Mouse (Mus musculus) MEL (cell line): ENCODE data around the gene Rhbdd2. TPM values are rescaled to one million over a fixed set of nuclear protein-coding genes. Genes with fewer than 3 reads are reported as not detected.

Experiments used
- DNase-seq: peaks from one replicate; pipeline ENCODE4 v3.0.0; 2011; ENCODE audit warnings: low read depth, low spot score
- H3K27ac ChIP-seq: 2 replicates; pipeline ENCODE4 v1.5.1; 2012; ENCODE audit warnings: low read depth, mild to moderate bottlenecking, control low read depth, low read length, moderate library complexity; ENCODE audit not compliant: control insufficient read depth
- H3K27me3 ChIP-seq, 2 experiments: fragments of 150-350 bp in 1 of 2; sonication (generic) in 1 of 2; 2 replicates each; pipeline ENCODE4 v1.6.1; 2012; ENCODE audit warnings: low read length in 2 of 2, mild to moderate bottlenecking in 2 of 2, improper control_type of control experiment in 1 of 2, moderate library complexity in 1 of 2; ENCODE audit not compliant: insufficient read depth in 2 of 2, control insufficient read depth in 1 of 2
- H3K36me3 ChIP-seq, 2 experiments: 2 replicates each; pipeline ENCODE4 v1.6.1; 2012 to 2014; ENCODE audit warnings: low read length in 2 of 2, improper control_type of control experiment in 1 of 2, inconsistent platforms in 1 of 2, mild to moderate bottlenecking in 1 of 2; ENCODE audit not compliant: insufficient read depth in 2 of 2, control insufficient read depth in 1 of 2
- H3K4me1 ChIP-seq, 2 experiments: fragments of 150-350 bp in 1 of 2; sonication (generic) in 1 of 2; 2 replicates each; pipeline ENCODE4 v1.6.1; 2012; ENCODE audit warnings: low read length in 2 of 2, improper control_type of control experiment in 1 of 2, mild to moderate bottlenecking in 1 of 2; ENCODE audit not compliant: insufficient read depth in 2 of 2, control insufficient read depth in 1 of 2
- H3K4me3 ChIP-seq, 2 experiments: fragments of 150-350 bp in 1 of 2; sonication (generic) in 1 of 2; 2 replicates each; pipeline ENCODE4 v1.5.1; 2012; ENCODE audit warnings: low read depth in 2 of 2, low read length in 2 of 2, mild to moderate bottlenecking in 2 of 2, moderate library complexity in 2 of 2, control low read depth in 1 of 2, improper control_type of control experiment in 1 of 2; ENCODE audit not compliant: control insufficient read depth in 1 of 2, insufficient read depth in 1 of 2
- H3K79me2 ChIP-seq: 2 replicates; pipeline ENCODE4 v1.6.1; 2012; ENCODE audit warnings: mild to moderate bottlenecking, low read length, moderate library complexity; ENCODE audit not compliant: control insufficient read depth, poor library complexity, insufficient read depth
- H3K9ac ChIP-seq: 2 replicates; pipeline ENCODE4 v1.6.1; 2012; ENCODE audit warnings: low read depth, mild to moderate bottlenecking, control low read depth, low read length, moderate library complexity; ENCODE audit not compliant: control insufficient read depth, poor library complexity, severe bottlenecking
- H3K9me3 ChIP-seq: fragments of 150-350 bp; sonication (generic); replicated peaks from 2 replicates; pipeline ENCODE4 v1.6.1; 2012; ENCODE audit warnings: mild to moderate bottlenecking, low read length, improper control_type of control experiment, moderate library complexity; ENCODE audit not compliant: insufficient read depth
- CHD1 ChIP-seq: IDR thresholded peaks from 2 replicates; pipeline ENCODE4 v1.6.1; 2012; ENCODE audit warnings: low read depth, mild to moderate bottlenecking, inconsistent platforms, low read length, improper control_type of control experiment
- CHD2 ChIP-seq: IDR thresholded peaks from 2 replicates; pipeline ENCODE4 v1.6.1; 2011; ENCODE audit warnings: low read length, improper control_type of control experiment
- CTCF ChIP-seq, 3 experiments: IDR thresholded peaks in 2 of 3; conservative IDR thresholded peaks in 1 of 3; 2 replicates each; pipeline ENCODE4 v1.5.1; 2011 to 2012; ENCODE audit warnings: low read length in 3 of 3, low read depth in 2 of 3, mild to moderate bottlenecking in 2 of 3, improper control_type of control experiment in 1 of 3, inconsistent platforms in 1 of 3, mixed read lengths in 1 of 3, moderate library complexity in 1 of 3; ENCODE audit not compliant: control insufficient read depth in 1 of 3, insufficient read depth in 1 of 3, poor library complexity in 1 of 3, severe bottlenecking in 1 of 3
- ELF1 ChIP-seq: IDR thresholded peaks from 2 replicates; pipeline ENCODE4 v1.6.1; 2014; ENCODE audit warnings: low read depth, mild to moderate bottlenecking, inconsistent platforms, low read length, improper control_type of control experiment, moderate library complexity
- EP300 ChIP-seq, 2 experiments: IDR thresholded peaks; 2 replicates each; pipeline ENCODE4 v1.6.1; 2011; ENCODE audit warnings: improper control_type of control experiment in 2 of 2, low read length in 2 of 2, low read depth in 1 of 2, mild to moderate bottlenecking in 1 of 2
- ETS1 ChIP-seq: IDR thresholded peaks from 2 replicates; pipeline ENCODE4 v1.6.1; 2012; ENCODE audit warnings: low read depth, mild to moderate bottlenecking, inconsistent platforms, low read length, improper control_type of control experiment, moderate library complexity
- KAT2A ChIP-seq: conservative IDR thresholded peaks from 2 replicates; pipeline ENCODE4 v1.6.1; 2012; ENCODE audit warnings: low read depth, low read length, improper control_type of control experiment, inconsistent platforms
- MAZ ChIP-seq: IDR thresholded peaks from 2 replicates; pipeline ENCODE4 v1.6.1; 2012; ENCODE audit warnings: low read depth, mild to moderate bottlenecking, inconsistent platforms, low read length, improper control_type of control experiment
- MYB ChIP-seq: IDR thresholded peaks from 2 replicates; pipeline ENCODE4 v1.6.1; 2011; ENCODE audit warnings: mild to moderate bottlenecking, low read depth, low read length, improper control_type of control experiment
- MYC ChIP-seq: IDR thresholded peaks from 2 replicates; pipeline ENCODE4 v1.6.1; 2011; ENCODE audit warnings: low read depth, mild to moderate bottlenecking, low read length, improper control_type of control experiment, moderate library complexity
- NELFE ChIP-seq: IDR thresholded peaks from 2 replicates; pipeline ENCODE4 v1.6.1; 2011; ENCODE audit warnings: low read depth, low read length, improper control_type of control experiment
- NRF1 ChIP-seq: IDR thresholded peaks from 2 replicates; pipeline ENCODE4 v1.6.1; 2014; ENCODE audit warnings: low read depth, mild to moderate bottlenecking, inconsistent platforms, low read length, improper control_type of control experiment, moderate library complexity; ENCODE audit not compliant: poor library complexity, insufficient read depth, severe bottlenecking
- POLR2AphosphoS2 ChIP-seq: IDR thresholded peaks from 2 replicates; pipeline ENCODE4 v1.6.1; 2011; ENCODE audit warnings: low read length, improper control_type of control experiment
- RAD21 ChIP-seq: IDR thresholded peaks from 2 replicates; pipeline ENCODE4 v1.6.1; 2011; ENCODE audit warnings: mild to moderate bottlenecking, low read depth, low read length, improper control_type of control experiment
- RCOR1 ChIP-seq: IDR thresholded peaks from 2 replicates; pipeline ENCODE4 v1.6.1; 2012; ENCODE audit warnings: low read depth, mild to moderate bottlenecking, inconsistent platforms, low read length, improper control_type of control experiment
- SIN3A ChIP-seq: IDR thresholded peaks from 2 replicates; pipeline ENCODE4 v1.6.1; 2012; ENCODE audit warnings: low read length, improper control_type of control experiment, inconsistent platforms
- SMC3 ChIP-seq: IDR thresholded peaks from 2 replicates; pipeline ENCODE4 v1.6.1; 2011; ENCODE audit warnings: low read depth, low read length, improper control_type of control experiment
- TAL1 ChIP-seq: IDR thresholded peaks from 2 replicates; pipeline ENCODE4 v1.6.1; 2012; ENCODE audit warnings: mild to moderate bottlenecking, inconsistent platforms, low read length, moderate library complexity, mixed read lengths
- TBP ChIP-seq: IDR thresholded peaks from 2 replicates; pipeline ENCODE4 v1.8.0; 2011; ENCODE audit warnings: low read depth, low read length, improper control_type of control experiment
- UBTF ChIP-seq: IDR thresholded peaks from 2 replicates; pipeline ENCODE4 v1.6.1; 2012; ENCODE audit warnings: low read depth, mild to moderate bottlenecking, inconsistent platforms, low read length, improper control_type of control experiment, moderate library complexity, borderline replicate concordance; ENCODE audit not compliant: insufficient read depth
- USF1 ChIP-seq: IDR thresholded peaks from 2 replicates; pipeline ENCODE4 v1.6.1; 2014; ENCODE audit warnings: low read depth, mild to moderate bottlenecking, inconsistent platforms, low read length, improper control_type of control experiment, moderate library complexity
- ZC3H11A ChIP-seq: IDR thresholded peaks from 2 replicates; pipeline ENCODE4 v1.6.1; 2012; ENCODE audit warnings: low read depth, mild to moderate bottlenecking, inconsistent platforms, low read length, improper control_type of control experiment
- ZKSCAN1 ChIP-seq: IDR thresholded peaks from 2 replicates; pipeline ENCODE4 v1.6.1; 2012; ENCODE audit warnings: low read depth, mild to moderate bottlenecking, inconsistent platforms, low read length, improper control_type of control experiment, moderate library complexity
- ZMIZ1 ChIP-seq: IDR thresholded peaks from 2 replicates; pipeline ENCODE4 v1.6.1; 2012; ENCODE audit warnings: low read depth, mild to moderate bottlenecking, inconsistent platforms, low read length, improper control_type of control experiment, moderate library complexity
- polyA plus RNA-seq, 2 experiments: library from polyadenylated mRNA; stranded (reverse) in 1 of 2; unstranded in 1 of 2; fragments of >175 nt in 1 of 2; fragments of >200 nt in 1 of 2; gene quantifications; 2 replicates each; pipeline versions ENCODE4 v1.2.1 to v1.2.4; 2012; ENCODE audit warnings: low replicate concordance in 2 of 2, low read depth in 1 of 2; ENCODE audit not compliant: insufficient read length in 2 of 2, insufficient read depth in 1 of 2, missing spikeins in 1 of 2
- total RNA-seq: library from RNA; depleted of rRNA; stranded (reverse); fragments of 300-350 nt; gene quantifications from 2 replicates; pipeline ENCODE4 v1.2.3, GENCODE M21; 2012

The Rhbdd2 gene
- total and polyA plus RNA-seq, 3 experiments: 4.9 to 29.1 TPM; not detected in 1

DNA sequence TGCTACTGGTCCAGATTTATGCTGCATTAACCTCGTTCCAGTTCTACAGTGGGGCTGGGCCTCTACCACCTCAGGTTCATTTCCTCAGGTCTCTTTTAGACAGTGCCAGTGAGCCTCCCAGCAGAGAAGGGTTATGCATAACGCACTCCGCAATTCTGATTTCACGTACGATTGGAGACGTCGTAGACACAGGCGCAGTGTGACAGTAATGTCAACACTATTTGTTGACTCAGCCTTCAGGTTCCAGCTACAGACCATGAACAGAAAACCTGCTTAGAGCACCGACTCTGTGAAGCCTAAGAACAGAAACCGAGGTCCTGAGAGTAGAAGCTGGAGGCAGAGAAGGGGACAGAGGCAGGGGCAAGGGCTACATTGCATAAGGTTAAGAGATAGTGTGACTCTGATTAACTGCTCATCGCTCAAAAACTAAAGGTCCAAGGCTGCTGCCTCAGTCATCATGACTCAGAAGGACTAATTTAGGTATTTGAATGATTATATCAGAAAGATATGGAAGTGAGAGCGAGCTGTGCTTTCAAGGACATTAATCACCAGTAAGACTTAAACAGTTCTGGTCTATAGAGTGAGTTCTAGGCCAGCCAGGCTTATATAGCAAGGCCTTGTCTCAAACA, 50.6 kb downstream of the Rhbdd2 start:
- no peak for DNase-seq
- H3K27ac ChIP-seq: no peak overlapping the region

DNA sequence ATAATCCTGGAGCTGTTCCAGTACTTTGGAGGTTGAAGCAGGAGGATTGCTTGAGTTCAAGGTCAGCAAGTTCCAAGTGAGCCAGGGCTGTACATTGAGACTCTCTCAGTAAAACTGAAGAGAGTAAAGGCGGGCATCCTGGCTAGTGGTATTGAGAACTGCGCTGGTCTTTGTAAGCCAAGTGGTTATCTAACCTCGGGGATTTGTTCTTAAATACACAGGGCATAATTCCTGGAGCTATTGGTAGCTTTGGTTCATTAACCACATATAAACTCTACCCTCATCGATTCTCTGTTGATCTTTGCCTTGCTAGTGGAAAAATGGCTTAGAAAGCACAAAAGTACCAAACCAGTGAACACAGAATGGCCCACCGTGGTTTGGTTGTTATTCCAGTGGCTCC, 58.0 kb downstream of the Rhbdd2 start:
- Histone ChIP-seq H3K27ac (no peak overlapping the region), H3K9me3 (no peaks in the 10 kb centered on the region), H3K9ac (no peak overlapping the region), H3K4me1 (peaks cover 0 to 19% of the 10 kb centered on the region in 2 experiments; a peak in 2 of 4 replicates), H3K79me2 (peaks cover 16% of the 10 kb centered on the region), H3K4me3 (peak overlapping the region in 1 of 2 experiments; percentile 90; a peak in 1 of 4 replicates), H3K36me3 (peaks cover 0 to 14% of the 10 kb centered on the region in 2 experiments; a peak in 2 of 4 replicates), H3K27me3 (no peaks in the 10 kb centered on the region)
- DNase-seq: no peak
- TF ChIP-seq MYC (no peak), POLR2AphosphoS2 (no peak), TBP (no peak), NRF1 (no peak), TAL1 (no peak), ZKSCAN1 (no peak)

More for the DNA sequence above, 50.6 kb downstream of the Rhbdd2 start:
- Histone ChIP-seq H3K9me3 (no peaks in the 10 kb centered on the region), H3K36me3 (peaks cover 0 to 5% of the 10 kb centered on the region in 2 experiments; a peak in 2 of 4 replicates), H3K4me1 (peaks cover 0 to 8% of the 10 kb centered on the region in 2 experiments; a peak in 1 of 4 replicates), H3K4me3 (no peak overlapping the region), H3K79me2 (no peaks in the 10 kb centered on the region), H3K9ac (no peak overlapping the region), H3K27me3 (no peaks in the 10 kb centered on the region)
- TF ChIP-seq ELF1: no peak
- TF ChIP-seq NELFE: no peak
- TF ChIP-seq MAZ: no peak
- no peak for TF ChIP-seq CTCF (IDR thresholded peaks at IDR 0.05 in 2 of 3, conservative IDR thresholded peaks at IDR 0.05 in 1 of 3; ENCODE audit: control insufficient read depth in 1 of 3, insufficient read depth in 1 of 3, low read depth in 2 of 3, low read length in 3 of 3, poor library complexity in 1 of 3, severe bottlenecking in 1 of 3)
- no peak for TF ChIP-seq MYB
- TF ChIP-seq UBTF: no peak
- TF ChIP-seq ZMIZ1: no peak
- no peak for TF ChIP-seq SIN3A
- no peak for TF ChIP-seq ETS1
- TF ChIP-seq CHD2: no peak
- TF ChIP-seq SMC3: no peak
- no peak for TF ChIP-seq TBP
- TF ChIP-seq KAT2A: no peak
- TF ChIP-seq RCOR1: no peak
- TF ChIP-seq RAD21: no peak
- no peak for TF ChIP-seq ZC3H11A
- TF ChIP-seq USF1: no peak
- TF ChIP-seq EP300 (IDR thresholded peaks at IDR 0.05; ENCODE audit: low read depth in 1 of 2, low read length in 2 of 2): no peak
- no peak for TF ChIP-seq CHD1
